Mouse (Mus musculus) T-cell, adult 2 months (primary cell): ENCODE results near the gene Immt.
A peak's percentile ranks its signal among the peaks of the same experiment; 100 is the strongest.
"Not testable (repeated sequence)": the region's sequence is repeated elsewhere in the genome, so short reads cannot be mapped to it uniquely, and the experiment has no call there.

Experiments
- DNase-seq: peaks from one replicate; pipeline ENCODE4 v3.0.0; 2022; ENCODE audit warnings: low spot score

Gene Immt

GRCm38 (mm10) chr6:71846906-71847305 is 15.8 kb downstream of the Immt start:
- not testable (repeated sequence) for DNase-seq

GRCm38 (mm10) chr6:71867751-71868150 is 36.6 kb downstream of the Immt start:
- no peak for DNase-seq

GRCm38 (mm10) chr6:71868809-71869208 is 37.7 kb downstream of the Immt start:
- no peak for DNase-seq

- peak; percentile 27 for DNase-seq
Observed at GRCm38 (mm10) chr6:71871396-71871795, 40.3 kb downstream of the Immt start.

GRCm38 (mm10) chr6:71877965-71878760 is 47.0 kb downstream of the Immt start:
- DNase-seq = no peak

DNA sequence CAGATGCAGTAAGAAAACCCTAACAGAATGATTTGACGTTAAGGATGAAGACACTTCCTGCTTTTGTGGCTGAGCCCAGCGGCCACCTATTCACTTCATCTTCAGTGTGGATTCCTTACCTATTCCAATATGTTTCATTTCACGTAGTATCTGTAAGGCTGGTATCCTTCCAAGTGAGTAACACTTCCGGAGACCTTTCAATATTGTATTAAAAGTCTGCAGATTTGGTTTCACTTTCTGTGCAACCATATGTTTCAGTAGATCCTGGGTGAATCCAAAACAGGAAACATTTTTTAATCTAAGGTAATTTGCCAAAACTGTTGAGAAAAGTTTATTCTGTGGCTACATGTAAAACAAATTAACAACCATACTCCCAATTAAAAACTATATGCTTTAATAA is 62.1 kb downstream of the Immt start:
- DNase-seq = no peak

DNA sequence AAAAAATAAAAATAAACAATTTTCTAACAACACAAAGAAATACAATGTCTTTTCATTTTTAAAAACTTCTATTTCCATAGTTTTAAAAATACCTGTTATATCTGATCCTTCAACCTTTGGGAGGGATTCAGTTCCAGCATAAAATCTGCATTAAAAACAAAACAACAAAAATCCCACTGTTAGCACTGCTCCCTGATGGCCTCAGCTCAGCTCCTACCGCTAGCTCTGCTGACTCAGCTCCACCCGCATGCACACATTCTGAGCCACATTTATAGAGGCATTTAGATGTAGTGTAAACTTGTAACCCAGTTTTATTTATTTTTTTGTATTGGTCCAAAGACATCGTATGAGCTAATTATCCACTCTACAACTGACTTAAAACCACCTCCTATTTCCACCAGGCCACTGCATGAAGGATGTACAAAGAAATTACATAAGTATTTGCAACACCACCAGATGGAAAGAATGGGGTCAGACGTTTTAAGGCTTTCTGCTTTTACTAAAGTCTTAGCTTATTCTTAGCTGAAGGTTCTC is 76.6 kb downstream of the Immt start:
- no peak for DNase-seq

- DNase-seq = peak; percentile 89
Observed at GRCm38 (mm10) chr6:71908481-71909381, 77.6 kb downstream of the Immt start, which contains the start of the genes Ptcd3 and Polr1a. Gene Ptcd3, minus strand, starts transcription at chr6:71908750. Gene Polr1a, plus strand, starts transcription at chr6:71909053.

- DNase-seq = no peak
Observed at GRCm38 (mm10) chr6:71909384-71909783, 78.3 kb downstream of the Immt start.

DNA sequence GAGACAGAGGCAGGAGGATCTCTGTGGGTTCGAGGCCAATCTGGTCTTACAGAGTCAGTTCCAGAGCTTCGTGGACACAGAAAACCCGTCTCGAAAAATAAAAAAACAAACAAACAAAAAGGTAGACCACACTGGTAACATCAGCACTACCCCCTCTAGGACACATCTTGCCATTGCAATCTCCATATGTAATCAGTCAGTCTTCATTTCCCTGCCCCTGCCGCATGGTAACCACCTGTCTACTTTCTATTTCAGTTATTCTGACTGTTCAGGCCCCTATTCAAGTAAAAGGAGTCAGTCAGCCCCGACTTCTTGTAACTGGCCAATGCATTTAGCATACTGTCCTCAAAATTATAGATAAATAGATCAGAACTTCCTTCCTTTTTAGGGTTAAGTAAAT is 78.7 kb downstream of the Immt start:
- DNase-seq = peak; percentile 48

- DNase-seq = no peak
Observed at GRCm38 (mm10) chr6:71911686-71912450, 80.7 kb downstream of the Immt start.

DNA sequence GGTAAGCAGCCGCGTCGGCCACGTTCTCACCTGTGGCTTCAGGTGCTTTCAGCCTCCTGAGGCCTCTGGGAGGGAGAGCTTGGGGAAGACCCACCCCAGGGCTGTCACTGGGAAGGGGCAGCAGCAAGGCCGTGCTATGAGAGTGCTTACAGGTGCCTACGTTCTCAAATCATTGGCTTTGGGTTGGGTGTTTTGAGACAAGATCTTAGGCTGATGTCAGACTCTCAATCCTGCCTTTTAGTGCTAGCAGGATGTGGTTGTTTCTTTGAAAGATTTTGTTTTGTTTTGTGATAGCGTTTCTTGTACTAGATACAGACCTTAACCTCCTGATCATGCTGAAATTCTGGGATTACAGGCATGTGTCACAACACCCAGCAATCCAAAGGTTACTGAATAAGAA is 89.6 kb downstream of the Immt start:
- peak; percentile 75 for DNase-seq

DNA sequence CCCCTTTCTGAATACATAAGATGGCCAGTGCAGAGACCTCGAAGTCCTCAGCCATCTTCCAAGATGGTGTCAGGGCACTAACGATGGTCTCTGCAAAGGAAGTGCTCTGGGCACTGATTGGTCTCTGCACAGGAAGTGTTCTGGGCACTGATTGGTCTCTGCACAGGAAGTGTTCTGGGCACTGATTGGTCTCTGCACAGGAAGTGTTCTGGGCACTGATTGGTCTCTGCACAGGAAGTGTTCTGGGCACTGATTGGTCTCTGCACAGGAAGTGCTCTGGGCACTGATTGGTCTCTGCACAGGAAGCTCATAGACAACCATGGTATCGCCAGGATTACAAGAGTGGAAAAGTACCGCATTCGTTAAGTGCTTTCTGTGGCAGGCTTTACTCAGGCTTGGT is 94.1 kb downstream of the Immt start:
- DNase-seq = peak; percentile 20
